8 mouse cellular contexts compared by ENCODE assay signal in the genomic region with DNA sequence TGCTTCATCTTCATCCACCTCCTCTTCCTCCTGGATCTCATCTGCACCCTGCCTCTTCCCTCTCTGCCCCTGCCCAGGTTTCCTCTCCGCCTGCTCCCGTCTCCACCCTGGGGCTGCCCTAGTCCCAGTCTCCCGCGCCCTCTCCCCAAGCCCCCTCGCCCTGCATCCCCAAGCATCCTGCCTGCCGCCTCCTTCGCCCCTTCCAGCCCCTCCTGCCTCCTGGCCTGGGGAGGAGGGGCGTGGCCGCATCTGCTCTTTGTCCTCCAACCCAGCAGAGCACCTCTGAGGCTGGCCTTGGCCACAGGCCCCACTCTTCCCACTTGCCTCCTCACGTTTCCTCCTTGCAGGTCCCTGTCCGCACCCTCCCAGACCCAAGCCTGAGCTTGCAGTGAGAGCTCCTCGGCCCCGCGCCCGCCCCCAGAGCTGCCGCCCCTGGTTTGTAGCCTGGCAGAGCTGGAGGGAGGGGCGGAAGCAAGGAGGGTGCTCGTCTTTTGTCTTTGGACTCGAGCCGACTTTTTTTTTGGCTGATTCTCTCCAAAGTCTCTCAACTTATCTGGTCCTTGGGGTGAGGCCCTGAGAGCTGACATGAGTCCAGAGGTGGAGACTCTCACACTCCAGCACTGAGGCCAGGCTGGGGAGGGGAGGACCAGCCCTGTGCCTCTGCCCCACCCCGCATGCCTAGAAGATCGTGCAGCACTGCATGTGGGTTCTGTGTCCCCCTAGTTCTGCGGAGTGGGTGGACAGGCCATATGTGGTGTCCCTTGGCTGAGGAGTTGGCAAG. TPM values are rescaled to one million over a fixed set of nuclear protein-coding genes. Genes with fewer than 3 reads are reported as not detected.
DNase-seq lines count a peak whose midpoint lies in the region; ATAC-seq and TF ChIP-seq lines count a peak whose summit lies in the region.

No protein-coding gene starts in this region.

- TF ChIP-seq POLR2A in ES-Bruce4 (IDR thresholded peaks at IDR 0.05; ENCODE audit: insufficient read depth, low read length): no peak
- TF ChIP-seq POLR2A in embryonic fibroblast, embryonic 13.5 days (IDR thresholded peaks at IDR 0.05; ENCODE audit: low read depth, low read length): no peak
- TF ChIP-seq POLR2A in testis, adult 2 months (IDR thresholded peaks at IDR 0.05; ENCODE audit: control insufficient read depth, low read depth, low read length): no peak

- DNase-seq in adrenal gland, adult 18-20 months (ENCODE audit: low spot score in 2 of 2): peak; percentile 52 to 63
- peak; percentile 63 to 86 for DNase-seq in left cerebral cortex, postnatal 25 days (ENCODE audit: low spot score in 2 of 2)
- DNase-seq in layer of hippocampus, postnatal 25 days (ENCODE audit: extremely low spot score in 1 of 2, low spot score in 1 of 2): no peak

- no peaks in the 10 kb centered on the region for H3K27me3 ChIP-seq in ES-Bruce4 (ENCODE audit: control insufficient read depth, insufficient read depth, low read length, poor library complexity, severe bottlenecking)
- H3K27me3 ChIP-seq in heart, embryonic 16.5 days (ENCODE audit: control insufficient read depth, insufficient read depth, low read length): 0 out of 2 replicates have a peak, but pooled peaks cover 3% of the 10 kb centered on the region
- H3K27me3 ChIP-seq in midbrain, embryonic 12.5 days: peaks cover 14% of the 10 kb centered on the region; the same call in 1 of the 2 replicates
- H3K27me3 ChIP-seq in testis, adult 2 months (ENCODE audit: control insufficient read depth, insufficient read depth, low read length): no peaks in the 10 kb centered on the region

- intact Hi-C loops in left cerebral cortex, postnatal 25 days (cut with DNase I): loop anchor here (1.0 to 10.0 kb wide), 3 partner anchors 107 to 463 kb away; a partner anchor contains a TSS

- H3K4me3 ChIP-seq in ES-Bruce4 (ENCODE audit: low read depth, low read length): peak overlapping the region; percentile 55
- no peak overlapping the region for H3K4me3 ChIP-seq in embryonic fibroblast, embryonic 13.5 days (ENCODE audit: insufficient read depth, low read length)
- H3K4me3 ChIP-seq in heart, embryonic 16.5 days (ENCODE audit: low read length): peak overlapping the region; percentile 47
- peak overlapping the region; percentile 28 for H3K4me3 ChIP-seq in midbrain, embryonic 12.5 days
- H3K4me3 ChIP-seq in testis, adult 2 months (ENCODE audit: control insufficient read depth, low read depth, low read length): no peak overlapping the region

- H3K4me2 ChIP-seq in heart, embryonic 16.5 days (ENCODE audit: low read depth, low read length): peak overlapping the region; percentile 72
- H3K4me2 ChIP-seq in midbrain, embryonic 12.5 days (replicated peaks): peak overlapping the region; percentile 52

- TF ChIP-seq EP300 in ES-Bruce4 (IDR thresholded peaks at IDR 0.05; ENCODE audit: insufficient read depth, low read depth, low read length): no peak

- H3K9ac ChIP-seq in ES-Bruce4 (ENCODE audit: low read depth, poor library complexity, severe bottlenecking): no peak overlapping the region; the same call in 1 of the 2 replicates
- H3K9ac ChIP-seq in heart, embryonic 16.5 days (ENCODE audit: low read length): peak overlapping the region; percentile 67
- H3K9ac ChIP-seq in midbrain, embryonic 12.5 days (replicated peaks): peak overlapping the region; percentile 20

- ATAC-seq in heart, embryonic 16.5 days (replicated peaks; ENCODE audit: extremely low read depth, insufficient read depth, low FRiP score): peak; percentile 35
- peak; percentile 20 for ATAC-seq in midbrain, embryonic 12.5 days (ENCODE audit: low FRiP score, low read depth)

- H3K4me1 ChIP-seq in ES-Bruce4 (ENCODE audit: control insufficient read depth, insufficient read depth, low read length): peaks cover 2% of the 10 kb centered on the region
- H3K4me1 ChIP-seq in embryonic fibroblast, embryonic 13.5 days (ENCODE audit: control insufficient read depth, insufficient read depth, low read length): no peaks in the 10 kb centered on the region; the same call in 1 of the 2 replicates
- peaks cover 24% of the 10 kb centered on the region for H3K4me1 ChIP-seq in heart, embryonic 16.5 days (ENCODE audit: control insufficient read depth, insufficient read depth, low read length)
- peaks cover 35% of the 10 kb centered on the region for H3K4me1 ChIP-seq in midbrain, embryonic 12.5 days
- H3K4me1 ChIP-seq in testis, adult 2 months (ENCODE audit: control insufficient read depth, insufficient read depth, low read length): peaks cover 12% of the 10 kb centered on the region

- no peak overlapping the region for H3K27ac ChIP-seq in ES-Bruce4 (ENCODE audit: insufficient read depth, low read length)
- H3K27ac ChIP-seq in embryonic fibroblast, embryonic 13.5 days (ENCODE audit: insufficient read depth, low read length): peak overlapping the region; percentile 30
- peak overlapping the region; percentile 82 for H3K27ac ChIP-seq in heart, embryonic 16.5 days (ENCODE audit: low read length)
- peak overlapping the region; percentile 63 for H3K27ac ChIP-seq in midbrain, embryonic 12.5 days (replicated peaks)
- H3K27ac ChIP-seq in testis, adult 2 months (ENCODE audit: control insufficient read depth, insufficient read depth, low read depth, low read length): peak overlapping the region; percentile 91

- H3K9me3 ChIP-seq in ES-Bruce4 (replicated peaks; ENCODE audit: control insufficient read depth, insufficient read depth, low read length, poor library complexity, severe bottlenecking): no peaks in the 10 kb centered on the region
- no peaks in the 10 kb centered on the region for H3K9me3 ChIP-seq in heart, embryonic 16.5 days (replicated peaks; ENCODE audit: control insufficient read depth, low read length)
- no peaks in the 10 kb centered on the region for H3K9me3 ChIP-seq in midbrain, embryonic 12.5 days

- TF ChIP-seq CTCF in ES-Bruce4 (IDR thresholded peaks at IDR 0.05; ENCODE audit: low read depth, low read length): no peak
- TF ChIP-seq CTCF in embryonic fibroblast, embryonic 13.5 days (IDR thresholded peaks at IDR 0.05; ENCODE audit: borderline replicate concordance, insufficient read depth, low read length): no peak
- no peak for TF ChIP-seq CTCF in testis, adult 2 months (IDR thresholded peaks at IDR 0.05; ENCODE audit: control insufficient read depth, insufficient read depth, insufficient replicate concordance, low read depth, low read length)

- 17% methylated on average over 23 of the region's 23 CpGs for WGBS in heart, embryonic 16.5 days
- WGBS in midbrain, embryonic 12.5 days: 12% methylated on average over 23 of the region's 23 CpGs

- H3K36me3 ChIP-seq in ES-Bruce4 (ENCODE audit: control insufficient read depth, insufficient read depth, low read length, poor library complexity, severe bottlenecking): no peaks in the 10 kb centered on the region
- H3K36me3 ChIP-seq in heart, embryonic 16.5 days (ENCODE audit: control insufficient read depth, insufficient read depth): no peaks in the 10 kb centered on the region
- peaks cover 32% of the 10 kb centered on the region for H3K36me3 ChIP-seq in midbrain, embryonic 12.5 days
- H3K36me3 ChIP-seq in testis, adult 2 months (ENCODE audit: control insufficient read depth, insufficient read depth, low read length): no peaks in the 10 kb centered on the region

RNA-seq across cellular contexts. Expression of a gene that starts 9.1 kb away (rescaled TPM):
- polyA plus RNA-seq in ES-Bruce4 (2011; ENCODE audit: insufficient read depth, insufficient read length, low read depth, missing spikeins): 31.4 and 35.9 TPM in 2 replicates
- 10 to 100 TPM; 80.4 to 83.4 TPM for total RNA-seq in adrenal gland, adult 18-20 months (2021)
- polyA plus RNA-seq in embryonic fibroblast, embryonic 13.5 days (2011; ENCODE audit: insufficient read length, low read depth, missing spikeins): 90.6 and 110 TPM in 2 replicates
- polyA plus RNA-seq in heart, embryonic 16.5 days (2015; fragmentation: Nextera tagmentation; extraction: Ambion mirVana): 18.9 and 22.6 TPM in 2 replicates
- total RNA-seq in left cerebral cortex, postnatal 25 days (2021): 100 to 1,000 TPM; 317 to 361 TPM
- 76.1 and 84.8 TPM in 2 replicates for polyA plus RNA-seq in midbrain, embryonic 12.5 days (2016; fragmentation: Nextera tagmentation; extraction: Ambion mirVana)
- polyA plus RNA-seq in testis, adult 2 months (2012; rRNA removed): 12.2 and 12.3 TPM in 2 replicates
- total RNA-seq in layer of hippocampus, postnatal 25 days (2021): 100 to 1,000 TPM; 257 to 260 TPM

RNA-seq across cellular contexts. Expression of a gene that starts 31.0 kb away (rescaled TPM):
- 0.70 TPM in 1 of 2 replicates, not detected in the other for polyA plus RNA-seq in ES-Bruce4 (2011; ENCODE audit: insufficient read depth, insufficient read length, low read depth, missing spikeins)
- total RNA-seq in adrenal gland, adult 18-20 months (2021): 1 to 10 TPM in 1 of 2 experiments, under 1 TPM in 1; 0.54 to 2.4 TPM
- not detected in 2 replicates for polyA plus RNA-seq in embryonic fibroblast, embryonic 13.5 days (2011; ENCODE audit: insufficient read length, low read depth, missing spikeins)
- 0.38 and 0.79 TPM in 2 replicates for polyA plus RNA-seq in heart, embryonic 16.5 days (2015; fragmentation: Nextera tagmentation; extraction: Ambion mirVana)
- 1 to 10 TPM in 1 of 2 experiments, not detected in 1; 1.4 TPM for total RNA-seq in left cerebral cortex, postnatal 25 days (2021)
- 0.05 TPM in 1 of 2 replicates, not detected in the other for polyA plus RNA-seq in midbrain, embryonic 12.5 days (2016; fragmentation: Nextera tagmentation; extraction: Ambion mirVana)
- polyA plus RNA-seq in testis, adult 2 months (2012; rRNA removed): 0.74 and 1.4 TPM in 2 replicates
- 1 to 10 TPM in 1 of 2 experiments, under 1 TPM in 1; 0.61 to 4.5 TPM for total RNA-seq in layer of hippocampus, postnatal 25 days (2021)

RNA-seq across cellular contexts. Expression of a gene that starts 31.2 kb away (rescaled TPM):
- 15.4 and 18.4 TPM in 2 replicates for polyA plus RNA-seq in ES-Bruce4 (2011; ENCODE audit: insufficient read depth, insufficient read length, low read depth, missing spikeins)
- 10 to 100 TPM; 38.7 to 48.5 TPM for total RNA-seq in adrenal gland, adult 18-20 months (2021)
- polyA plus RNA-seq in embryonic fibroblast, embryonic 13.5 days (2011; ENCODE audit: insufficient read length, low read depth, missing spikeins): 9.6 and 13.3 TPM in 2 replicates
- 1.9 and 2.1 TPM in 2 replicates for polyA plus RNA-seq in heart, embryonic 16.5 days (2015; fragmentation: Nextera tagmentation; extraction: Ambion mirVana)
- 10 to 100 TPM; 32.2 to 33.6 TPM for total RNA-seq in left cerebral cortex, postnatal 25 days (2021)
- 2.0 and 2.1 TPM in 2 replicates for polyA plus RNA-seq in midbrain, embryonic 12.5 days (2016; fragmentation: Nextera tagmentation; extraction: Ambion mirVana)
- 5.1 and 6.4 TPM in 2 replicates for polyA plus RNA-seq in testis, adult 2 months (2012; rRNA removed)
- total RNA-seq in layer of hippocampus, postnatal 25 days (2021): 10 to 100 TPM; 33.6 to 39.4 TPM

RNA-seq across cellular contexts. Expression of a gene that starts 31.7 kb away (rescaled TPM):
- polyA plus RNA-seq in ES-Bruce4 (2011; ENCODE audit: insufficient read depth, insufficient read length, low read depth, missing spikeins): 9.8 and 10.5 TPM in 2 replicates
- total RNA-seq in adrenal gland, adult 18-20 months (2021): 100 to 1,000 TPM; 207 to 261 TPM
- 3.5 and 5.0 TPM in 2 replicates for polyA plus RNA-seq in embryonic fibroblast, embryonic 13.5 days (2011; ENCODE audit: insufficient read length, low read depth, missing spikeins)
- polyA plus RNA-seq in heart, embryonic 16.5 days (2015; fragmentation: Nextera tagmentation; extraction: Ambion mirVana): 39.7 and 41.7 TPM in 2 replicates
- total RNA-seq in left cerebral cortex, postnatal 25 days (2021): 10 to 100 TPM; 33.3 to 33.4 TPM
- polyA plus RNA-seq in midbrain, embryonic 12.5 days (2016; fragmentation: Nextera tagmentation; extraction: Ambion mirVana): 4.9 and 5.5 TPM in 2 replicates
- 29.8 and 38.6 TPM in 2 replicates for polyA plus RNA-seq in testis, adult 2 months (2012; rRNA removed)
- 10 to 100 TPM; 41.4 to 42.4 TPM for total RNA-seq in layer of hippocampus, postnatal 25 days (2021)

RNA-seq across cellular contexts. Expression of a gene that starts 41.7 kb away (rescaled TPM):
- not detected in 2 replicates for polyA plus RNA-seq in ES-Bruce4 (2011; ENCODE audit: insufficient read depth, insufficient read length, low read depth, missing spikeins)
- not detected for total RNA-seq in adrenal gland, adult 18-20 months (2021)
- polyA plus RNA-seq in embryonic fibroblast, embryonic 13.5 days (2011; ENCODE audit: insufficient read length, low read depth, missing spikeins): not detected in 2 replicates
- not detected in 2 replicates for polyA plus RNA-seq in heart, embryonic 16.5 days (2015; fragmentation: Nextera tagmentation; extraction: Ambion mirVana)
- not detected for total RNA-seq in left cerebral cortex, postnatal 25 days (2021)
- not detected in 2 replicates for polyA plus RNA-seq in midbrain, embryonic 12.5 days (2016; fragmentation: Nextera tagmentation; extraction: Ambion mirVana)
- 1,340 and 1,395 TPM in 2 replicates for polyA plus RNA-seq in testis, adult 2 months (2012; rRNA removed)
- total RNA-seq in layer of hippocampus, postnatal 25 days (2021): not detected

Comparison
In these comparisons a context has a peak if more than half of its experiments do, and no peak if none do; other contexts are left out.
1. H3K4me3 ChIP-seq: peak in ES-Bruce4 (single experiment), heart, embryonic 16.5 days (single experiment) and midbrain, embryonic 12.5 days (single experiment); none in embryonic fibroblast, embryonic 13.5 days (single experiment) and testis, adult 2 months (single experiment).
2. DNase-seq: peak in adrenal gland, adult 18-20 months (2 of 2) and left cerebral cortex, postnatal 25 days (2 of 2); none in layer of hippocampus, postnatal 25 days (0 of 2).